Mouse (Mus musculus): ENCODE data around the gene Lrrc28.

Gene Lrrc28

DNA sequence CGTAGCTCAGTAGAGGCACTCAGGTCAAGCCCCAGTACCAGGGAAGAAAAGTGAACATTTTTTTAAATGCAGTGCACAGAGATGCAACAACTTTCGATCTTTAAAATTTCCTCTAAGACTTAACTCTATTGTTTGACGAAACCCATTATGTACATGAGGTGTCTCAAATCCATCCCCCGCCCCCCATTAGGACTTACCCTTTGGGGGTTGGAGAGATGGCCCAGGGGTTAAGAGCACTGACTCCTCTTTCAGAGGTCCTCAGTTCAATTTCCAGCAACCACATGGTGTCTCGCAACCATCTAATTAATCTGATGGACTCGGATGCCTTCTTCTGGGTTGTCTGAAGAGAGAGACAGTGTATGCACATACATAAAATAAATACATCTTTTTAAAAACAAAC lies 1.1 kb upstream of the Lrrc28 start:
- no peak for DNase-seq (ENCODE audit: inconsistent age in 2 of 2, low spot score in 1 of 2)

DNA sequence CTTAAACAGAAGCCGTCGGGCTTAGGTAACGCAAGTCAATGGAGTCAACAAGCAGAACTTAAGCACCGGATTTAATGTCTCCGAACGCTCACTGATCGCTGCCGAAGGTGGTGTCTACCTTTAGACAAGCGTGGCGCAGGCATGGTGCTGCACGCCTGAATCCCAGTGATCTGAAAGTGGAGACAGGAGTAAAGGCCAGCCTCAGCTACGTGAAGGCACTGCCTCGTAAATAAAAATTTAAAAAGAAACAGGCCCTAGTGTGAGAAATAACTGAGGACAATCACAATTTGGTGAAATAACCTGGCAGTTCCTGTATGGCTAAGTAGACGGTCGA lies 580 bp upstream of the Lrrc28 start:
- no peak for DNase-seq (ENCODE audit: inconsistent age in 2 of 2, low spot score in 1 of 2)

- DNase-seq (ENCODE audit: inconsistent age in 2 of 2, low spot score in 1 of 2): no peak
Measured at GRCm38 (mm10) chr7:67644291-67644690, 777 bp downstream of the Lrrc28 start.

DNA sequence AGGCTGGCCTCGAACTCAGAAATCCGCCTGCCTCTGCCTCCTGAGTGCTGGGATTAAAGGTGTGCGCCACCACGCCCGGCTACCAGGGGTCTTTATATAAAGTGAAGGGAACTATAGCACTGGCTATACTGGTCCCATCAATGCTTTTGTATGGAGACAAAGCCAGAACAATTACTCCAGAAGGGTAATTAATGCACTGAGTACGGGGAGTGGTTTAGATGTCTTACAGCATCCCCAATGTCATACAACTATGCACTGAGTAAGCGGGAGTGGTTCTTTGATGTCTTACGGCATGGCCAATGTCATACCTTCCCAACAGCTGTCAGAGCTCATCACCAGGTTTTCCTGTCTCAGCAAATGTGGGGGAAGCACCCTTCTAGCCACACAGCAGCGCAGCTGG lies 2.1 kb downstream of the Lrrc28 start:
- no peak for DNase-seq (ENCODE audit: inconsistent age in 2 of 2, low spot score in 1 of 2)

- DNase-seq (ENCODE audit: inconsistent age in 2 of 2, low spot score in 1 of 2): peak in 1 of 2 experiments; percentile 75
Measured at GRCm38 (mm10) chr7:67639006-67639405, 6.1 kb downstream of the Lrrc28 start.

DNA sequence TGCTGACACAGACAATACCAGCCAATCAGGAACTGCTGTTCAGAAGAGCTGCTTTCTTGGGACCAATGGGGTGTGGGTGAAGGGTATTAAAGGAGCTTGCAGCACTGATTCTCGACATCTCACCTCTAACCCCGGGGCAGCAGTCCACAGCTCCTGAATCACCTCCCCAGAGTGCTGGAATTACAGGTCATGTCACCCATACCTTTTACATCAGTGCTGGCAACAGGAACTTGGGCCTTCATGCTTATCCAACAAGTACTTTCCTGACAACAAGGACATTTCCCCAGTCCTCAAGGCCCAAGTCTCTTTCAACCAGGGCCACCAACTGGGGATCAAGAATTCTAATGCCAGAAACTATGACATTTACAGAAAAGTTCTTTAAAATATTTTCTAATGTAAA lies 8.9 kb downstream of the Lrrc28 start:
- peak in 1 of 2 experiments; percentile 47 for DNase-seq (ENCODE audit: inconsistent age in 2 of 2, low spot score in 1 of 2)

GRCm38 (mm10) chr7:67634210-67634609 lies 10.9 kb downstream of the Lrrc28 start:
- DNase-seq (ENCODE audit: inconsistent age in 2 of 2, low spot score in 1 of 2): no peak

DNA sequence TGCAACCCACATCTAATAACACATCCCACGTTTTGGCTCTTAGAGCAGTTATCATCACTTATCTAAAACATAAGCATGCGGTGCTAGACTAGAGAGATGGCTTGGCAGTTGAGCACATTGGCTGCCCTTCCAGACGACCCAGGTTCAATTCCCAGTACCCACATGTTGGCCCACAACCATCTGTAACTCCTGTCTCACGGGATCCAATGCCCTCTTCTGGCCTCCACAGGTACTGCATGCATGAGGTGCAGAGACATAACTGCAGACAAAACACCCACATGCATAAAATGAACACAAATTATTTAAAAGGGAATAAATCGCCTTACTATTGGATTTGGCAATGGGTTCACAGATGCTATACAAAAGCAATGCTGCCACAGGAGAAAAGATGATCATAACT lies 12.7 kb downstream of the Lrrc28 start:
- DNase-seq (ENCODE audit: inconsistent age in 2 of 2, low spot score in 1 of 2): no peak

GRCm38 (mm10) chr7:67630817-67631216 lies 14.3 kb downstream of the Lrrc28 start:
- DNase-seq (ENCODE audit: inconsistent age in 2 of 2, low spot score in 1 of 2): peak; percentile 74 to 93

DNA sequence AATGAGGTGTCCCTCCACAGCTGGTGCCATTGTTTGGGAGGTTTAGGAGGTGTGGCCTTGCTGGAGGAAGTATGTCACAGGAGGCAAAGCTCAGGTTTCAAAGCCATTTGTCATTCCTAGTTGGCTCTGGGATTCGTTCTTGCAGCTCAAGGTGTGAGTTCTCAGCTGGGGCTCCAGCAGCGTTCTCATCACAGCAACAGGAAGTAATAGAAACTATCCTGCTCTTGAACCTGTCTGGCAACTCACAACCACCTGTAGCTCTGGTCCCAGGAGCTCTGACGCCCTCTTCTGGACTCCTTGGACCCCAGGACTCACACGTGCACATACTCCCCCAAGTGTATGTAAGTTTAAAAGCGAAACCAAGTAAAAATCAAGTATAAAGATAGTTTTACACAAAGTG lies 15.4 kb downstream of the Lrrc28 start:
- no peak for DNase-seq (ENCODE audit: inconsistent age in 2 of 2, low spot score in 1 of 2)

- no peak for DNase-seq (ENCODE audit: inconsistent age in 2 of 2, low spot score in 1 of 2)
Measured at GRCm38 (mm10) chr7:67626671-67627070, 18.4 kb downstream of the Lrrc28 start.

DNA sequence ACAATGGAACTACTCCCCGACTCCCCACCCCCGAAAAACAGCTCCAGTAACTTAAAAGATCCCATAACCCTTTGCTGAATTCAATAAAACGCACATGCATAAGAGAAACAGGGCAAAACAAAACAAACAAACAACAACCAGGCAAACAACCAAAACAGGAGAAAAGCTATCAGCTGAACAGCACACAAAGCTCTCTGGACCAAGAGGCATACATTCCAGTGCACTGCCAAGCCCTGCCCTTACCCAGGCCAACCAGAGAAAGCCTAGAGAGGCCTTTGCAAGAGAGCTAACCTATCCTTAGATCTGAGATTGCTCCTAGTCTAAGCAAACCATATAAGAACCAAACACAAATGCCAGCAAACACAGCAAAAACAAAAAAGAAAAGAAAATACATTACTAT lies 22.9 kb downstream of the Lrrc28 start:
- DNase-seq (ENCODE audit: inconsistent age in 2 of 2, low spot score in 1 of 2): no peak

GRCm38 (mm10) chr7:67619836-67620235 lies 25.2 kb downstream of the Lrrc28 start:
- DNase-seq (ENCODE audit: inconsistent age in 2 of 2, low spot score in 1 of 2): no peak

DNA sequence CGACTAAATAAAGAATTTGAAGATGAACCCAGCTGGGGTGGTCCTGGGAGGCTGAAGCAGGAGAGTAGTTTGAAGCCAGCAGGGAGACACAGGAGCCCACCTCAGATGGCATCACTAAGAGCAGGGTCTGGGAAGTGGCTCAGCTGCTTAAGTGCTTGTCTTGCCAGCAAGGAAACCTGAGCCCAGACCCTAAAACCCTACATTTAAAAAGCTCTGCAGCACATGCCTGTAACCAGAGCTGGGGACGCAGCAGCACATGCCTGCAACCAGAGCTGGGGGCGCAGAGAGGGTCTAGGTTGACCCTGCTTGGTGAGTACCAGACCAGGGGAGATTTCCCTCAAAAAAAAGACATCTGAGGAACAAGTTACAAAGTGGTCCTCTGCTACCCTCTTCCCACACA lies 26.8 kb downstream of the Lrrc28 start:
- no peak for DNase-seq (ENCODE audit: inconsistent age in 2 of 2, low spot score in 1 of 2)

DNA sequence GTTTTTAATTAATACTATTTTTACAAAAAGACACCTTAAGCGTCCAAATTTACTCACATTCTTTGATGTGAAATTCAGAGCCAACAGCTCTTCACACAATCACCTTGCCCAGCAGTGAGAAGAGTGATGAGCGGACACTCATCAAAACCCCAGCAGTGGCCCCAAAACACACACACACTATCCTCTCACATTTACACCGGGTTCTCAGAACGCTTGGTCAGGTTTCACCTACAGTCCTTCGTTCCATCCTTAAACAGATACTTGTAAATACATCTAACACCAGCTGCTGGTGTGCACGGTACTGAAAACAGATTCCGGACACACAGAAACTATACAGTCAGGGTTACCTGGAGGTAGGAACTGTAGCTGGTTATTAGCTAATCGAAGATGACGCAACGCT lies 27.4 kb downstream of the Lrrc28 start:
- DNase-seq (ENCODE audit: inconsistent age in 2 of 2, low spot score in 1 of 2): no peak

DNA sequence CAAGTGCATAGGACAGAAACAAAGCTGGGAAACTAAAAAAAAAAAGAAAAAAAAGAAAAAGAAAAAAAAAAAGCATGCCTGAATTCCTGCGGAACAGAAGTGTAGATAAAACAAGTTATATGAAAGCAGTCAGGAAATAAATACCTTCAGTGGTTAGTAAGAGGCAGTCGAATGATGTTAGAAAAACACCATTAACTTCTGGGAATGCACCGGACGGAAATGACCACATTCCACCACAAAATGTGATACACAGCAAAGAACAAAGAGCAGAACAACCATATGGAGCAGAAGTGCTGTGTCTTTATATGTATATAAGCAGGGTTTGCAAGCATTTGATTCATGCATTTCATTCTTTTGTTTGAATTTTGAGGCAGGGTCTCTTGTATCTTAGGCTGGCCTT lies 28.2 kb downstream of the Lrrc28 start:
- DNase-seq (ENCODE audit: inconsistent age in 2 of 2, low spot score in 1 of 2): no peak

DNA sequence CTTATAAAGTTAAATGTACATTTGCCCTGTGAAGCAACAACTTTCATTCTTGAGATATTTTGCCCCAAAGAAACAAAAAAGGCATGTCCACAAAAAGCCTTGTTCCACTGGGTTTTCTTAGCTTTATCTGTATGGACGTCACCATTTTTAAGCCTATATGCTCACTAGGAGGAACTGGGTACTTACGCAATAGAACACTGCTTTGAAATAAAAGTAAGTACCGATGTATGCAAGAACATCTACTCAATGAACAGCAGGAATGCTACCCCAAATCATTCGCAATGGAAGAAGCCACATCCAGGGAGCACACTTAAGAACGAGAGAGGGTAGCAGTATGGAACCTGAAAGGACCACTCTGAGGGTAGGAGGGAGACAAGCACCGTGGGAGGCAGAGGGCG lies 30.6 kb downstream of the Lrrc28 start:
- DNase-seq (ENCODE audit: inconsistent age in 2 of 2, low spot score in 1 of 2): no peak

GRCm38 (mm10) chr7:67613795-67614463 lies 31.1 kb downstream of the Lrrc28 start:
- peak in 1 of 2 experiments; percentile 34 for DNase-seq (ENCODE audit: inconsistent age in 2 of 2, low spot score in 1 of 2)

- DNase-seq (ENCODE audit: inconsistent age in 2 of 2, low spot score in 1 of 2): no peak
Measured at GRCm38 (mm10) chr7:67608348-67609024, 36.6 kb downstream of the Lrrc28 start.

DNA sequence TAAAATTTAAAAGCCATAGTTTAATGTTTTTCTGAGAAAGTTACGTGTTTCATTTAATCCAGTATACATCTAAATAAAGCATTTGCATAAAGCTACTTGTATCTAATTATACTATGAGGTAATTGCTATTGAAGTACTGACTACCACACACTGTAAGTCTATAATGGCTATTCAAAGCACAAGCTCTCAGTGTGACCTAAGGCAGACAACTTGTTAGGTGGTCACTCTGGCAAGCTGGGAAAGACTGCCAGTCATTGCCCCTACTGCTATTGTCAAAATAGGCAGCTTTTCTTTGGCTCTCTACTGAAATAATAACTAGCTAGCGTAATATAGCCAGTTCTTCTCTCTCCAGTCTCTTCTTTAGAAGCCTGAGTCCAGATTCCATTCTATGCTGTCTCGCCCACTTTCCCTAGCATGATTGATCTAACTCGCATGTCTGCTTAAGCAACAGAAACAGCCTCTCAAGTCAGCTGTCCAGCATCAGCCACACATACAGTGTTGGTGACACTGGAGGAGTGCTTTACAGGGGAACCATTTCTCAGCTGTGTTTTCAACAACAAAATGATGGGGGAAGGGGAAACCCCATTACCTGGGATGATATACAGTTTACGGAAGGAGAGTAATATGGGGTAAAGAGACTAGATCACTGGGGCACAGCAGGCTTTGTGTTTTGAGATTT lies 37.3 kb downstream of the Lrrc28 start:
- DNase-seq (ENCODE audit: inconsistent age in 2 of 2, low spot score in 1 of 2): no peak

- DNase-seq (ENCODE audit: inconsistent age in 2 of 2, low spot score in 1 of 2): no peak
Measured at GRCm38 (mm10) chr7:67606250-67606649, 38.8 kb downstream of the Lrrc28 start.

DNA sequence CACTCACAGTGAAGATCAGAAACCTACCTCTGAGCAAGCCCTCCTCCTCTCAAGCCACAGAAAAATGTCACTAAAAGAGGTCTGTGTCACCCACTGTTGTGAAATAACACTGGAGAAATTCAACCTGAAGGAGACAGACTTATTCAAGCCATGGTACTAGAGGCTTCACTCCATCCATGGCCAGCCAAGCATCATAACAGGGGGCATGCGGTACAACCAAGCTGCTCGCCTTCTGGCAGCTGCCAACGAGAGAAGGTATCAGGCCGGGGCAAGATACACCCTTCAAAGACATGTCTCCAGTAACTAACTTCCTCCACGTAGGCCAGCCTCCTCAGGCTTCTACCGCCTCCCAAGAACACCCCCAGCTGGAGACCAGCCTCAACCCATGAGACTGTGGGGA lies 40.0 kb downstream of the Lrrc28 start:
- no peak for DNase-seq (ENCODE audit: inconsistent age in 2 of 2, low spot score in 1 of 2)

All from adrenal gland, adult (tissue).